Mouse (Mus musculus): ENCODE data around the gene Srf.

DNA sequence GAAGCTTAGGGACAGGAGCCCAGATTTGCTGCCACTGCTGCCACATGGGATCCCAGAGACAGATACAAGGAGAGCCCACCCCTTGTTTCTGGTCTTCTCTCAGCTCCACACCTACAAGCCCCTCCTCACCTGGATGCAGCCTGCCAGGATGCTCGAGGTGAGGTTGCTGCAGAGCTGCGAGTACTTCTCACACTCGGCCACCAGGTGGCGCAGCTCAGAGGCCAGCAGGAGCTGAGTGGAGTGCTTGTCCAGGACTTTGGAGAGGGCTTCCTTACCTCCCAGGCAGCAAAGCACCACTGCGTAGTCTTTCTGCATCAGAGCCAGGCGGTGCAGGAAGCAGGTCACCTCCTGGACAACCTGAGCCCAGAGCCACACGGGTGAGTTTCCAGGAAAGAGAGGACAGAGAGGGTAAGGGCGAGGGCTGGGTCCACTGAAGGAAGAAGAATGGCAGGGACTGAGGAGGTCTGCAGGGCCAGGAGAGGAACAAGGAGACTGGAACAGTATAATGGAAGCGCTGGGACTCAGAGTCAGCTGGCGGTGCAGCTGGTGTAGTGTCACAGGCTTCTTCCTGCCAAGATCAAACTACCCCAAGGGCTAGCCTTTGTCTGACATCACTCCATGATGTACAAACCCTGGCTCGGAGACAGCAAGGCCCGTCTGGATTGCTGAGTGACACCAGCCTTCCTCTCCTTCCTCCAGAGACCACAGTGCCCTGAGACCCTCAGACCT is 30.2 kb downstream of the Srf start:
- TF ChIP-seq E2F4 (IDR thresholded peaks at IDR 0.05; ENCODE audit: insufficient read depth), result no peak
- no peak for TF ChIP-seq REST (IDR thresholded peaks at IDR 0.05; ENCODE audit: insufficient read depth, insufficient read length)
- TF ChIP-seq POLR2A (IDR thresholded peaks at IDR 0.05; ENCODE audit: insufficient read length, low read depth), result no peak
